Mouse (Mus musculus) left cerebral cortex, adult 8-10 months (tissue): ENCODE data around the gene Dhx32. TPM values are rescaled to one million over a fixed set of nuclear protein-coding genes. Genes with fewer than 3 reads are reported as not detected.

ENCODE experiments used
- DNase-seq, 2 experiments: peaks; one replicate each; pipeline ENCODE4 v3.0.0; 2022; ENCODE audit warnings: low spot score in 2 of 2
- total RNA-seq, 4 experiments: library from RNA; stranded (reverse); gene quantifications; 2 replicates each; pipeline ENCODE4 v1.2.4; 2022

Gene Dhx32
- 10 to 100 TPM; 42.4 to 47.2 (median 43.2) TPM for total RNA-seq

DNA sequence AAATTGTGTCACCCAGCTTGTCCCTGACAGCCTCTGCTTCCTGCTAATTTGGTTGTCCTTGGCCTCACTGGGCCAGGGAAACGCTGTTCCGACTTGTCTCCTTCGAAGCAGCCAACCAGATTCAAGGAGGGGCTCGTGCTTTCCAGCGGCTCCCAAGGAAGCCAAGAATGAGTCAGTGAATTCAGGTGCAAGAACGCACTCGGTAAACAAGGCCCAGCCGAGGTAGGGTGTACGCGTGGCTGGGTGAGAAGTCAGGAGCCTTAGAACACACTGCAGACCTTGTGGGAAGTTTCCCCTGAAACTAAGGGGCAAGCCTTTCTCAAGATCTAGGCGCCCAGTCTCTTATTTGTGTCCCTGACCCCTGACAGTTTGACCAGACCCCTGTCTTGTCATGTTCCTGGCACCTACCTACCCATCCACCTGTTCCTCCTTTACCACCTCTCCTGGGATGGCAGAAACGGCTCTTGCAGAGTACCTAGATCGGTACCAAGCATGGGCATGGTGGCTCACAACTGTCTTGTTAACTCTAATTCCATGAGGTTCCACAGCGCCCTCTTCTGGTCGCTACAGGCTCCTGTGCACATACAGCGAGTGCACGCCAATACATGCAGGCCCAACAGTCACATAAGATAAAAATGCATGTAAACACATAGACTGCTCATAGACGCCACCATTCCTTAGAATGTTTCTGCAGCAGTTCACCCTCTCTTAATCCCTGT, at the start of gene Dhx32:
Dhx32 (minus strand) TSS at position 10 of the 719 bp plus-strand sequence.
- no peak for DNase-seq

DNA sequence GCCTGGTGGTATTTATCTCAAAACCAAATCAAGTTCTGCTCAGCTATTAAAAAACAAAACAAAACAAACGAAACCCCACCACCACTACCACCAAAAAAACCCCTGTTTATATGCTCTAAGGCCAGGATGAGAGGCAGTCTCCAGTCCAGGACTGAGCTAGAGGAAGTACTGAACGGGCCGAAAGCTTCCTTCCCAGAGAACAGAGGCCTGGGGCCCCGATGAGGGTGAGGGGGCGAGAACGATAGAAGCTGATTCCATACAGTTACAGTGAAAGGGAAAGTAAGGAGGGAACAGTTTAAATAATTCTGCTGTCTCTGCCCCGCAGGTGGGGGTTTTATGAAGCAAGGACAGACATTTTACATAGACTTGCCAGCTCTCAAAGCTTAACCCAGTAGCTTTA, 47.1 kb upstream of the Dhx32 start:
- DNase-seq, result no peak

DNA sequence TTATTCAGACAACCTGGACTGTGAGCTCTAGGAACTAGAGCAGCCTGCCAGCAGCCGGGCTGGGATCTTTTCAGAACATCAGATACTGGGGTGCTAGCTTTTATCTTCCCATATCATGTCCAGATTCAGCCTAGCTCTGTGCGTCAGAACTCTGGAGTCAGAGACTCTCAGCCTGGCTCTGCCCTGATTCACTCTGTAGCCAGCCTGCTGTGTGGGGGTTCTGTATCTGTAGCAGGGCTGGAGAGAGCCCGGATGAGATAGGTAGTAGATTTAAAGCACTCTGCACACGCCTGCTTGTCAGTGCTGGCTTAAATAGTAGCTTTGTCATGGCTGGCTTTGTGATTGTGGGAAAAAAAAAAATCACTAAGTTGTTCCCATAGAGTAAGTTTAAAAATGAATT, 46.0 kb upstream of the Dhx32 start:
- no peak for DNase-seq

DNA sequence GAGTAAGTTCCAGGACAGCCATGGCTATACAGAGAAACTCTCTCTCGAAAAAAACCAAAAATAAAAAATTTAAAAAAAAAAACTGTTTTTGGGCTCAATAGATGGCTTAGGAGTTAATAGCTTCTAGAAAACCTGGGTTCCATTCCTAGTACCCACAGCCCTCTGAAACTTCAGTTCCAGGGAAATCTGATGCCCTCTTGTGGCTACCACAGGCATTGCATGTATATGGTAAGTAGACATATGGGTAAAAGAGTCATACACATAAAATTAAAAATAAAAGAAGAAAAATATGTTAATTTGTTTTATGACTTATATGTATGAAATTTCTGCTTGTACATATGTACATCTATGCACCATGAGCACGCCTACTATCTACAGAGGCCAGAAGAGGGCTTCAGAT, 42.1 kb upstream of the Dhx32 start:
- no peak for DNase-seq

DNA sequence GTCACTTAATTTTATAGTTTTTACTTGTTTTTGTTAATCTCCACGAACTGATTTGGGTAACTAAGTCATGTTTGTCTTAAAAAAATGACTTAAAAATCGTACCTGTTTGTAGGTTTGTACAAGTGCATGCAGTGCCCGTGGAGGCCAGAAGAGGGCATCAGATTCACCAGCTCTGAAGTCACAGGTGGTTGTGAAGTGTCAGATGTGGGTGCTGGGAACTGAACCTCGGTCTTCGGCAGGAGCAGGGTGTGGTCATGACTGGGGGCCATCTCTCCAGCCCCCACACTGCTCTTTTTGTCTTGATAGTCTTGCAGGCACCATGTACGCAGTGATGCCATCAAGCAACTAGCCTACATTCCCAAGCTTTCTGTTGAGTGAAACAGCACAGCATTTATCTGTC, 41.2 kb upstream of the Dhx32 start:
- no peak for DNase-seq

DNA sequence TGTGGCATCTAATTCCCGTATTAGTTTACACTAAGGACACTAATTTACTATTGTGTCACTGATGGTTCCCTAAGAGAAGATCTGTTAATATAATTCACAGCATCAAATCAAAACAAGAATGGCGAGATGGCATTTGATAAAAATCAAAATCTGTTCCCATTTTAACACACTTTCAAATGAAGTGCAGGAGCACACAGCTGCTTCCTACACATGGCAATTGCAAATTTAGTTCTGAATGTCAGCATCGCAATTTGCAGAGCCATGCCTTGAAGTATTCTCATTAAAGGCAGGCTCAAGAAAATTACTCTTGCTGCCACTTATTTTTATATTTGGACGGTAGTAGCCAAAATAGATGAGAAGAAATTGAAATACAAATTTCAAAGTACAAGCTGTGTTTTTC, 30.8 kb upstream of the Dhx32 start:
- no peak for DNase-seq

DNA sequence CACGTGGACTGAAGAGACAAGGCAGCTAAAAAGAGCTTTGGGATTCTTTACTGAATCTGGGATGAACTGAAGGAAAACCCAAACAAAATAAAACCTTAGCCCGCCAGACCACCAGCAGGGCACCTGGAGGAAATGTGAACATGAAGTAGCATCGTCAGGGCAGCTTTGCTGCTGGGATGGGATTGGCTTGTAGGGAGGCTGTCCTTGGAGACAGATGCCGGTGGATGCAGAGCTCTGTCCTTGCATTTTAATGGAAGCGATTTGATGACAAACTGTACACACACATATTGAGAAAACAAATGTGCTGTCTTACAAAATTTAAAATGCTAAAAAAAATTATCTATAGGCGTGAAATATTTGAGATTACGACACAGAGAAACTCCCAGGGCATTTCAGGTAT, 30.4 kb upstream of the Dhx32 start:
- no peak for DNase-seq

DNA sequence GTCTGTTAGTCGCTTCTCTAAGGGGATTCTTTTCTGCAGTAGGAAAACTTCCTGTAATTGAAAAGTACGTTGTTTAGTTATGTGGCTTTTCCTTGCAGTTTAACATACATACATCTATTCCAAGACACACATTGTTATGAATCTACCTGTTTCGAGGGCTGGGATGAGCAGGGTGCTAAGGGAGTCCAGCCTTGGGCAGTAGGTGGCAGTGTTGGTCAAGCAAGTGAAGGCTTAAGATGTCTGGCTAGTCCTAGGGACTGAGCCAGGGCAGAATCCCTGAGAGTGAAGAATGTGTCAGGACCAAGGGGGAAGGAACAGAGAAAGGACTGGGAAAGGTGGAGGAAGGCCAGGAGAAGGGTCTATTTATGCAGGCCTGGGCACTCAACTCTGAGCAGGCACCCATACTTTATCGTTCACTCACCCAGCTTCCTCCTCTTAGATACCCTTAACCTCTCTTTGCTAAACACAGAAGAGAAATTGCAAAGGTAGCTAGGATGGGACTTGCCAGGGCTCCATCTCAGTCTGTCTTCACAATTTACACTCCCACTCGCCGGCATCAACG, 23.2 kb upstream of the Dhx32 start:
- DNase-seq, result peak; percentile 29 to 30

DNA sequence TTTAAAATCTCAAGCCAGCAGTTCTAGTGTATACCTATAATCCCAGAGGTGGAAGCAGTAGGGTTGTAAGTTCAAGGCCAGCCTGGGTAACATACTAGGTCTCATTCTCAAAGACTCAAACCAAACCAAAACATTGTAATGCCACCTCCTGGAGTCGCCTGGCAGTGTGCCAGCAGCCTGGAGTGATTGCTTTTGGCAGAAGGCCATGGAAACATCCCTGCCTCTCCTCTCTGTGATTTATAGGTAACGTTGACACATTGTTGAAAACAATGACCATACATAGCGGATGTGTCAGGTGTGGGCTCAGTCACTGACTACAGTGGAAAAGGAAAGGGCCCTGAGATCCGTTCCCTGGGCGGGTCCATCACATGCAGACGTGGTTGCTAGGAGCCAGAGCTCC, 19.3 kb upstream of the Dhx32 start:
- DNase-seq, result no peak

DNA sequence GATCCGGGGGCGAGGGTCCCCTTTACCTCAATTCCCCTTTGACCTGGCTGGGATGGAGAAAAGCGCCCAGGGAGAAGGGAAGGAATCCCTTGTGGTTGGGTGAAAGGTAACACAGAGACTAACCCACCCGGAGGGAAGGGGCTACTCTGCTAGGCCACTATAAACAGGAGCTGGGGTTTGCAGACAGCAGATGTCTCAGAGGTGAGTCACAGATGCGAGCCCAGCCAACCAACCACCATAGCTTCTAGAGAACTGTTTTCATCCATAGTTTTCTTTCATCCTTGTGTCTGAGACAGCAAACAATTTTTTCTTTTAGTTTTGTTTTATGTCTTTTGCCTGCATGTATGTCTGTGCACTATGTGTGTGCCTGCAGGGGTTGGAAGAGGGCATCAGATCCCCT, 17.4 kb upstream of the Dhx32 start:
- no peak for DNase-seq

DNA sequence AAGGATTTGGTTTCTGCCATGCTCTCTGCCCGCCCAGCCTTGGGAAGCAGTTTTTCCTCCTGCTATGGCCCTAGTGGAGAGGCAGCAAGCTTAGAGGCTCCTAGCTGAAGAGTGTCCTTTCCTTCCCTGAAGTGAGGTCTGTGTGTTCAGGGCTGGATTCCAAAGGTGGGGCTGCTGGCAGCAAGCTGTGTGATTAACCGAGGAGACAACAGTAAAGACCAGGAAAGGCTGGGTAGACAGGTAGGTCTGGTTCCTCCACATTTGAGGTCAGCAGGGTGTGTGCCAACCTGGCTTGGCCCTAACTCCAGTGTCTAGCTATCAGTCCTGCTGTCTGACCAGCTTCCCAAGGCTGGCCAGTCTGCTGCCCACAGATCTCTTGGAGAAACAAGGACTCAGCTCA, 12.2 kb upstream of the Dhx32 start:
- DNase-seq, result no peak

DNA sequence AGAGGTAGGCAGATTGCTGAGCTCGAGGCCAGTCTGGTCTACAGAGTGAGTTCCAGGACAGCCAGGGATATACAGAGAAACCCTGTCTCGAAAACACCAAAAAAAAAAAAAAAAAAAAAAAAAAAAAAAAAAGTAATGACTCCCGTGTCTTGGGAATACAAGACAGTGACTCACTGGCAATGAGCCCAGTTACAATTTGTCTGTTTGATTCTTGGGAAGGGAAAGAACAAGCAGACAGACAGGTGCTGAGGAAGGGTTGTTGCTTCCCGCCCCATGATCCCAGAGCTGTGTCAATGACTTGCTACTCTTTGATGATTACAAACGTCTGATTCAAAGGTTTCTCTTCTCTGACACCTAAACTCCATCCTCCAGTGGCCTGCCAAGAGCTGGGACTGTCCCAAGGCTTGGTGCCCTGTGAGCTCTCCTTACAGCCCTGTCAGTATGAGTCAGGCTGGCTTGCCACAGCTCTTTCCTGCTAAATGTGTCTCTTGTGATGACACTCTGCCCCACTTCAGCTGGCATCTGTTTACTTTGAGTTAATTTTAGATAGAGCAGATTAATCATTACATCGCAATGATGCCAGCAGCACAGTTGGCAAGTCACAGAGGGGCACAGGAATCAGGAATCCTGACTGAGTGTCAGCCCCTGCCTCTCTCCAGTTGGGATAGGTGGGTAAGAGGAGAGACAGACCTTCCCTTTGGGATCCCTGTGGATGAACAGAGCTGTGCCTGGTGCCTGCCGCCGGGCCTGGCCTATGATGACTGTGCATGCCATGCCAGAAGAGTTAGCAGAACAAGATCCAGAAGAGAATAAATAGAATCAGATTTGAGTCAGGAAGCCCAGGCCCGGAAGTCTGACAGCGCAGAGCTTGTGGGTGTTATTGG, 11.0 kb upstream of the Dhx32 start:
- peak in 1 of 2 experiments; percentile 36 for DNase-seq

DNA sequence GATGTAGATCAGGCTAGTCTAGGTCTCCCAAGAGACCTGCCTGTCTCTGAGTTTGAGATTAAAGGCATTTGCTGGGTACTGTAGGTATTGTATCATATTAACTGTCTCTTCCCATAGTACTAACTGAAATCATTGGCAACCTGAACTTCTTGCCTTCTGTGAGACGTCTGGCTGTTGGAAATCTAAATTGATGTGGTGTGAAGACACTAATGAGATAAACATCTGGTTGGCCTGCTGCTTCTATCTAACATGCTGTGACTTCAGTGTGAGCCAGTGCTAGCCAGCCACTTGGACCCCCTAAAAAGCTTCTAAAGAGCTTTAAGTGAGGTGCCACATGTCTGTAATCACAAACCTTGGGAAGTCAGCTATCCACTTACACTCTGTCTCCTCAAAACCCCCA, 10.2 kb upstream of the Dhx32 start:
- DNase-seq, result no peak

DNA sequence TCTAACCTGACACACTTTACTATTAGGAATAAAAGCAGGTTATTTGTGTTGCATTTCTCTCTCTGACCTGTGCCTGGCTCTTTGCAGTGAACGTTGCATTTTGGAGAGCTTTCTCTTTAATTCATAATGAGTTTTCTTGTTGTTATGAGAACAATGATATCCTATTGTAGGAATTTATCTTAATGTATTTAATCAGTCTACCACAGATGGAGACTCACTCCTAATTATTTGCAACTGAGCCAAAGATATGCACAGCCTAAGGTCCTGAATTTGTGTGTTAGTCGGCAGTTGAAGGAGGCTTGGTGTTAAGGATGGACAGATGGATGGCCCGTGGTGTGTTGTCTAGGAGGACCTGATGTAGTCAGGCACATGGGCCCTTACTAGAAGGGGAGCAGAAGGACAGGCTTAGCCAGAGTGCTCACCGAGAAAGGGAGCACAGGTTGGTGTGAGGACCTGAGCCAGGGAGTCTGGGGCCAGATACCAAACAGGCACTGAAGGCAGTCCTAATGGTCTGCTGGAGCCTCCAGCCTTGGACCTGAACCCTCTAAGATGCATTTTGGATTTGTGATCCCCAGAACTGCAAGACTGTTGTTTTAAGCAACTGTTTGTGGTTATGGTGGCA, 8.2 kb upstream of the Dhx32 start:
- DNase-seq, result no peak

DNA sequence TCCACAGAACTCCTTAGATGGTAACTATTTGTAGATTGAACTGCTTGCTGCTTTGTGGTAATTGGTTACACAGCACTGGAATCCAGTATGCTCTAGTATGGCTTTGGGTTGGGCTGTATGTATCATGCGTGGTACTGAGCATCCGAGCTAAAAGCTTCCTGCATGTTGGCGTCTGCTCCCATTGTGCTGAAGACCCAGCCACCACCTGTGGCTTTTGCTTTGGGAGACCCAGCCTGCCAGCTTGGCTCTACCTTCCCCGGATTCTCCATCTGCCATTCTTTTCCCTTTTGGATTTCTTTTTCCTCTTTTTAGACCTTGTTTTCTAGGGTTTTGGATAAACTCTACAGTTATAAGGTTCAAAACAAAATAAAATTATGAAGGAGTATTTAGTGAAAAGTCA, 7.6 kb upstream of the Dhx32 start:
- DNase-seq, result no peak

DNA sequence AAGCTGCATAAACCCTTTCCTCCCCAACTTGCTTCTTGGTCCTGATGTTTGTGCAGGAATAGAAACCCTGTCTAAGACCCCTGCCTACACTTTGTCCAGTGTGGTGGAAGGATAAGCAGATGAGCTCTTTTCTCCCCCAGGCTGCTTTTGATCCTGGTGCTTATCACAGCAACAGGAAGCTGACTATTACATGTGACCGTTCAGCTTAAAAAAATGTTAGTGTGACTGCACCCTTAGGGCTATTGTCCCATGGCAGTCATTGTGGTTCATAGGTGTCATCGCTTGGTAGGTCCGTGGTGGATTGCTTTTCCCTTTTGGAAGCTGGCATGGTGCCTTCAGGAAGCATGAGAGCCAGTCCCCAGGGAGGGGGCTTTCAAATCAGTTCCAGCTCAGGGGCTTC, 5.6 kb upstream of the Dhx32 start:
- DNase-seq, result no peak

DNA sequence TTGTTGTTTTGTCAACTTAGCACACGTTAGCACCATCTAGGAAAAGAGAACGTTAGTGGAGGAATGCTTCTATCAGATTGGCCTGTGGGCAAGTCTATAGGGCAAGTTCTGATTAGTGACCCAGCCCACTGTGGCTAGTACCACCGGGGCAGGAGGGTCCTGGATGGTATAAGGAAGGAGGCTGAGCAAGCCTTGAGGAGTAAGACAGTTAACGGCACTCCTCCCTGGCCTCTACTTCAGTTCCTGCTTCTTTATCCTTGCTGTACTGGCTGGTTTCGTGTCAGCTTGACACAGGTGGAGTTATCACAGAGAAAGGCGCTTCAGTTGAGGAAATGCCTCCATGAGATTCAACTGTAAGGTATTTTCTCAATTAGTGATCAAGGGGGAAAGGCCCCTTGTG, 5.0 kb upstream of the Dhx32 start:
- DNase-seq, result no peak

DNA sequence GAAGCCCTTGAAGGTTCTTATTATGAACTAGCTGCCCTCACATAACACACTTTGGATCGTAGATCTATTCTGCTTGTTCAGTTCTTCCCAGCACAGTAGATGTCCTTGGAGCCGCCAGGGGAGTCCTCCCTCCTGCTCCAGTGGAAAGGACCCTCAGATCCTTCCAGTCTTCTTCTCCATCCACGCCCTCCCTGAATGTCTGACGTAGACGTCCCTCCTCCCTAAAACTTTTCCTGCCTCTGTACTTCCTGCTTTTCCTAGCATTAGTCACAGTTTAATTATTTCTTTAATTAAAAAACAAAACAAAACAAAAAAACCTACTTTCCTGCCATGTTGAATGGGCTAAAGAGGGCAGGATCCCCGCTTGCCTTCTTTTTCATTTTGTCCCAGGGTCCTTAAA, 535 bp downstream of the Dhx32 start:
- no peak for DNase-seq

DNA sequence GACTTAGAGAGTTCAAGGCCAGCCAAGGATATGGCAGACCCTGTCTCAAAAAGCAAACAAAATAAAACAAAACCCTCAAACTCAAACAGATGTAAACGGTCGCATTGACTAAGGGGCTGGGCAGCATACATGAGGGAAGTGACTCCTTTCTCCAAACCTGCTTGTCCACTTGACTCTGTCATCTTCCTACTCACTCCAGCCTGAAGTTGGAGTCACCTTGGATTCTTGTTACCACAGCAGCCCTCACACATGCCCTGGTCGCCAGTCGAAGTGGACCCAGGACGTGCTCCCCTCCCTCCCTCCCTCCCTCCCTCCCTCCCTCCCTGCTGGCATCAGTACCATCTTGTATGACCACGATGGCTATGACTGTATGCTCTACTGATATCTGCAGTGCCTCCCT, 943 bp downstream of the Dhx32 start:
- no peak for DNase-seq

DNA sequence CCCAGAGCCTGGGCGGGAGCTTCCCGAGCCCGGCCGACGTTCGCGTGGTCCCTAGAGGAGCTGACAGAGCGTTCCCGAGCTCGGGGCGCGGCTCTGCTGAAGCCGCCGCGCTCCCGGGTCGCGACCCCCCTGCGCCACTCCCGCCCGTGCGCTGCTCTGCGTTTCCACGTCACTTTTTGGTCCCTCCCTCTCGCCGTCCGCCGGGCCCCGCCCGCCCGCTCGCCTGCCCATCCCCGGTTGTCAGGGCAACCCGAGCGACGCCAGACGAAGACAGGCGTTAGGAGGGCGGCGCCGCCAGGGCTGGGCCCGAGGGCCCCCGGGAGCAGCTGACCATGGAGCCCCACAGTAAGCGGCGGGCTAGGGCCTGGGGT, 5.9 kb downstream of the Dhx32 start, which contains the start of gene Fank1:
Fank1 (plus strand) TSS at position 236 of the 371 bp plus-strand sequence.
- DNase-seq, result peak; percentile 60 to 80

DNA sequence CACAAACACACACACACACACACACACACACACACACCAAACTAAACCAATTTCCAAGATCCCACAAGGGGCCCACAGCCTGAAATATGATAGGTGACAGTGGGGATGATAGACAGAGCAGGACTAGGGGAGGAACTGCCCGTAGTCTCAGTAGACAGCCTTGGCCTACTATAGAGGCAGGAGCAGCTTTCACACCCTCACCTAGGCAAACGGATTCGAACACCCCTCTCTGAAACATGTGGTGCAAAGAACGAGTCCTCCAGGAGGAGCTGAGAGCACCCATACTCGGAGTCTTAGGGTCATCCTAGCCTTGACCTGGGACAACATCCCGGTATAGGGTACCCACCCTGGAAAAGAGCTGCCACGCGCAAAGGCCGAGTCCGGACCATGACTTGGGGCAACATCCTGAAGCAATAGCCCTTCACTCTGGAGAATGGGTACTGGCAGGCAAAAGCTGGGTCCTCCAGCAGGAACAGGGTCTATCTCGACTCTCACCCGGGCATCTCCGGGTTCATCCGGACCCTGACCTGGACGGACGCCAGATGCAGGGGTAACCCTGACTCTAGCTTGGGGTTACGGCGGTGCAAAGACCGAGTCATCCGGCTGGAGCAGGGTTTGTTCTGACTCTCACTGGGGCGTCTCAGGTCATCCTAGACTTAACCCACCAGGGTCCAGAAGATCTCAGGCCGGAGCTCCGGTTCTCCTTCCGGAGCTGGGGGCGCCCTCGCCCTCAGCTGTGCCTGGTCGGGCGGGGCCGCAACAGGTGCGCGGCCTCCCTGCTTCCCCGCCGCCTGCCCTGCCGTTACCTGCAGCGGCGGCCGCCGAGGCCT, 6.5 kb downstream of the Dhx32 start:
- DNase-seq, result peak in 1 of 2 experiments; percentile 30
